Mouse (Mus musculus) neutrophil, adult 83 days (primary cell): ENCODE results near the gene Gm13889. TPM values are rescaled to one million over a fixed set of nuclear protein-coding genes. Genes with fewer than 3 reads are reported as not detected.

Experiments used
- total RNA-seq, 2 experiments: library from RNA; stranded (reverse); gene quantifications; one replicate each; pipeline ENCODE4 v1.2.4; 2023

Gm13889 gene
- under 1 TPM in 1 of 2 experiments, not detected in 1; 0.35 TPM for total RNA-seq

DNA sequence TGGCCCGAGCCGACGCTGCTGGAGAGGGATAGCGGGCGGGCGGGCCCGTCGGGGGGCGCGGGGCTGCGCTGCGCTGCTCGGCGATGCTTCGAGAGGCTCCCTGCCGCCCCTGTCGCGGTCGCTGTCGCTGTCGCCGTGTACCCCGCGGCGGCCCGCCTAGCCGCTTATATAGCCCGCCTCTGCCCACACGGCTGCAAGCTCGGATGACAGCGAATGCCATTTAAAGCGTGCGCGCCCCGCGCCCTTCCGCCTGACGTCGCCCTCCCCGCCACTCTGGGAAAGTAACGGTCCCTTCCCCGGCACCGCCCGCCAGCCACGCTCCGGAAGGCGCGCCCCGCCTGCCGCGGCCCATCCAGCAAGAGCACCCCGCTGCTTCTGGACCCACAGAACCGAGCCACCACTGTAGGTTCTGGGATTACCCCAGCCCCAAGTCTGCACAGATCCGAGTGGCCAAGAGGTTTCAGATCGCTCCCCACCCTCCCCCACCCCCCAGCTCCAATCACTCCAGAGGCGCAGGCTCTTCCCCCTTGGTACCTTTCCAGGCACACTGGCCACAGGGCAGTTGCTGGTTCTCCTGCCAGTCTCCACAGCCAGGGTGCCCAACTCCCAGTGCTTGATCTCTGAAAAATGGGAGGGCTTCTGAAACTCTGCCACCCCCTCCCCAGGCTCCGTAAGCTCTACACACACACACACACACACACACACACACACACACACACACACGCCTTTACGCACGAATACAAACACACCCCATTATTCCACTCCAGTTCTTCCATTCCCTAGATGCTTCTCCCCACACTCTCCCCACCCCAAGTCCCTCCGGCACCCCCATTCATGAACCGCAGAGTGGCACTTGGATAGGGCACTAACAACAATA lies at the start of gene Gm13889:
Gm13889 (minus strand) TSS at position 294 of the 877 bp plus-strand sequence.

DNA sequence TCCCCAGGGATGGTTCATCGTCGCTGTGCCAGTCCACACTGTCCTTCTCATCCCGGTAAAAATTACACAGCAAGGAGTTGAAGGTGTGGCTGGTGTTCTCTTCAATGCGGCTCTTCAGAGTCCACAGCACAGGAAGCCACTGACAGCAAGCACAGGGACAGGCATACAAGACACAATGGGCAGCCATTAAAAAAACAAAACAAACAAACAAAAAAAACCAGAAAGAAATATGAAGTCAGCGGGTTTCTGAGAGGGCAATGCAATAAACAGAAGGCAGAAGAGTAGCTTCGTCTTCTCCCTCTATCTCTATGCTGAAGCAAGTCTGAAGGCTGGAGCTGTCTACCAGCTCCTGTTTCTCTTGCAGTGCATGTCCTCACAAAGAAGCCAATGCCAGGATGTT lies 39.3 kb upstream of the Gm13889 start, which contains the start of gene Gm27027:
Gm27027 (minus strand) TSS at position 101 of the 400 bp plus-strand sequence.

Other genes with a start within 250 kb of the Gm13889 start
- gene Ext2, start 134.6 kb downstream of the Gm13889 start, total RNA-seq: 10 to 100 TPM; 27.1 to 31.8 TPM
- gene Accs, start 107.3 kb downstream of the Gm13889 start, total RNA-seq: 1 to 10 TPM; 8.4 to 9.0 TPM
- not detected for gene Accsl, start 88.0 kb downstream of the Gm13889 start, total RNA-seq
- gene Gm27027, start 39.2 kb upstream of the Gm13889 start, total RNA-seq: not detected
- gene Alkbh3, start 53.6 kb upstream of the Gm13889 start, total RNA-seq: 10 to 100 TPM; 26.0 to 30.0 TPM
- 10 to 100 TPM; 25.5 to 27.1 TPM for gene Hsd17b12, start 200.8 kb upstream of the Gm13889 start, total RNA-seq